Mouse (Mus musculus): ENCODE measurements around the gene Strbp. TPM values are rescaled to one million over a fixed set of nuclear protein-coding genes. Genes with fewer than 3 reads are reported as not detected.
A peak's percentile ranks its signal among the peaks of the same experiment; 100 is the strongest.

Strbp gene
- 8.4 and 11.9 TPM in 2 replicates for total RNA-seq (2015; ENCODE audit: low replicate concordance)
- 8.1 and 13.0 TPM in 2 replicates for total RNA-seq (2017; ENCODE audit: low replicate concordance)

DNA sequence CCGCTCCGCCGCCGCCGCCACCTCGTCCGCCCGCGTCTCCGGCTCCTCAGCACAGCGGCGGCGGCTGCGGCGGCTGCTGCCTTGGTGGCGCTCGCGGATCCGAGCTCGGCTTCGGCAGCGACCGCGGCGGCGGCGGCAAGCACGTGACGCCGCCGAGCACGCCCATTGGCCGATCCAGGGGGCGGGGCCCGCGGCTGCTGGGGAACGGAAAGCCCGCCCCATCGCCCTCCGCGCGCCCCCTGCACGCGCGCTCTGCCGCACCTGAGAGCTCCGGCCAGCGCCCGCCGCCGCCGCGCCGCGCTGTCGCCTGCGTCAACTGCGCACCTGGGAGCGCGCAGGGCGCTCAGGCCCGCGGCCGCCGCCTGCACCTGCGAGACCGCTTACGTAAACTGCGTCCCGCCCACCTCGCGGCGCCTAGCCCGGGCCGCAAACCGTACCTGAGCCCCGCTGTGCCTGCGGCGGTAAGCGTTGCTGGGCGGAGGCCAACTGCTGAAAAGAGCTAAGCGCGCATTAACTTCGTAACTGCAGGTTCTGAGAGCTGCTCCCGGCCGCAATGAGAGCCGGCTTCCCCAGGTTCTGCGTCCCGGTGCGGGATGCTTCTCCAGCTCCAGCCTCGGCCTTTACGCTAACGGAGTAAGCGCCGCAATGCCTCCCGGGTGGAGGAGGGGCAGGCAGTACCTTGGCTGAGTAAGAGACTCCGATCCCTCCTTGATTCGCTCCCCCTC, at the start of gene Strbp:
Gene Strbp (minus strand): TSS at position 630 of the 725 bp plus-strand sequence.
- ATAC-seq (replicated peaks; ENCODE audit: low FRiP score, poor library complexity, severe bottlenecking): peak; percentile 89

DNA sequence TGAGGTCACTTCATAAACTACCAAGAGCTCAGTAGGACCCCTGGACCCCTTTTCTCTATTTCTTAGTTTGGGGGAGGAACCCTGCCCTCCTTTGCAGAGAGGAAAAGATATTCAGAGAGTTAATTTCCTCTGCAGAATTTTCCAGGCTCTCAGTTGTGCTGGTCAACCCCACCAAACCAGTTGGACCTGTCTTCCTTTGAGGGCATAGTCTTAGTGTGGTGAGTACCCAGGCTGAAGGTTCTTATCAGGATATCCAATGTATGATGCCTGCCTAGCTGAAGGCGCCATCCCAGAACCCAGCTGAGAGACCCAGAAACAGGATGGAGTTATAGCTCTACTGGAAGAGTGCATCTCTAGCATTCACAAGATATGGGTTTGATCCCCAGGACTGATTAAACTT, 47.5 kb upstream of the Strbp start:
- ATAC-seq (replicated peaks; ENCODE audit: low FRiP score, poor library complexity, severe bottlenecking): no peak

DNA sequence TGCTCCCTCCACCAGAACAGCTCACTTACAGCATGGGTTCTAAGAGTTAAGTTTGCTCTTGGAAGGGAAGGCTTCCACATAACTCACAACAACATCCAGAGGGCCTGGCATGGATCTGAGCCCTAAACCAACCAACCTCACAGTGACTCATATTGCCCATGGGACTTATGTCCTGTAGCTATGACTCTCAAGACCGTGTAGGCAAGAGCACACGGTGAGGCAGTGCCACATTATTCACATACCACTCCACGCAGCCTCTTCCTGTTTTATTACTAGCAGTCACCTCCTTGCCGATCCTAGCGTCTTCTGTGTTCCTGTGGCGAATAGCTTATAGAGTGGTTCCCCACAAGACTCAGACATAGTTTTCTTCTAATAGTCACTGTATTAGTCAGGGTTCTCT, 45.7 kb upstream of the Strbp start:
- no peak for ATAC-seq (replicated peaks; ENCODE audit: low FRiP score, poor library complexity, severe bottlenecking)

DNA sequence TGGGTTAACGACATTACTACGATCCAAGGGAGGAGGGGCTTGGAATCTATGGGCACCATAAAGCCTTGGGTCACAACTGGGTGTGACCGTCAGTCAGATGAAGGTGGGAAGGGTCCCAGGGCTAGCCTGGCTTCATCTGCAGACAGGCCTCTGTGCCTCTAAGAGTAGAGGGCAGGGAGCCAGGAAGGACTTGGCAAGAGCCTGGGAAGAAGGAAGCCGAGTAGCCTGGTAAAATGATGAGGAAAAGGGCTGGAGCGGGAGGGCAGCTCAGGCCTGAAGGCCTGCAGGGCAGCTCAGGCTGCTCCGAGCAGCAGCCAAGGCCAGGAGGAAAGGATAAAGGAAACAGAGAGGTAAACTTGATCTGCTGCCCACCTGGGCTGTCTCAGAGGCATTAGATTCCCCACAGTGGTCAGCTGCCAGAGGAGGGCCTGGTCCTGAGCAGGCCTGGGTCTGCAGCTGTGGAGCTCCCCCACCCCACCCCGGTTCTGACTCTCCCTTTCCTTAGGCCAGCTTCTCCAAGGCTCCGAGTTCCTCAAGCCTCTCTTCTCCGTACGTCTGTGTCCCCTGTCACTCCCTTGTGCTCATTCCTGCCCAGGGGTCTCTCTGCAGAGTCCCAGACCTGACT, 44.9 kb upstream of the Strbp start:
- no peak for ATAC-seq (replicated peaks; ENCODE audit: low FRiP score, poor library complexity, severe bottlenecking)

DNA sequence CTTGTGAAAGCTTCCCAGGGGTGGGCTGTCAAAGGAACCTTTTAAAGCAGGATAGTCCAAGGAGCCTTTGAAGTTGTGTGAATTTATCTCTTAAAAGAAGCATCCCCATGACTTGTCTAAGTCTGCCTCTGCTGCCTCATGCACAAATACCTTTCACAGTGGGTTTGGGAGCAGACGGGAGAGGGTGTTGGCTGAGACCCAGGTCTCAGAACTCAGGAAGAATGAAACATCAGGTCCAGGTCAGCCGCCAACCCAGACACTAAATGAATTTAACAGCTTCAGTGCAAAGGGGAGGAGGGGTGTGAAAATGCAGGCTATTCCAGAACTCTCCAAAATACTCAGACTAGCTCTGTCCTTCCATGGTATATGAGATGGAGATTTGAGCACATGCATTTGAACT, 44.2 kb upstream of the Strbp start:
- ATAC-seq (replicated peaks; ENCODE audit: low FRiP score, poor library complexity, severe bottlenecking): no peak

DNA sequence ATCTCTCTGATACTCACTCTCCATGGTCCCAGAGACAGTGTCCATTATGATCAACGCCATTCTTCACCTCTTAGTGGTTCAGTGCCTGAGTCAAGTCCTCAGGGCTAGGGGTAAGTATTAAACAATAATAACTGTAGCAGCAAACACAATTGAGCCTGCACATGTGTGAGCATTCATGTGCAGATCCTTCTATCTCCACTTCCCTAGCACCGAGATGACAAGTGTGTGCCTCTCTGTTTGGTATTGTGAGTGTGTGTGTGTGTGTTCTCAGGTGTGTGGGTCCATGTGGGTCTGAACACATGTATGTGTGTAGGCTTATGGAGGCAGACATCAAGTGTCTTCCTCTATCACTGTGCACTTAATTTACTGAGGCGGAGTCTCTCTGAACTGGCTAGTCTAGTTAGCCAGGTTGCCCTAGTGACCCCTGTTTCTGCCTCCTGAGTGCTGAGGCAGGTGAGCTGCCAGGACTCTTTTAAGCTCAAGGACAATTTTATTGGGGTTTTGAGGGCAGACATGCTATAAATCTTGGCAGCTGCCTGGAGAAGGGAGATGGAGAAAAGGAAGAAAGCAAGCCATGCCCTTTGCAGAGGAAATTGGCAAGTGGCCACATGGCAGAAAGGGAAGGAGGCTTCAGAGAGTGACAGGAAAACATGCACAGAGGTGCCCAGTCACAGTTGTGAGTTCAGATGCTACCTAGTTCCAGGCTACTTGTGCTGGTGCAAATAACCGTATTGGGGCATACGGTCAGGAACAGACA, 42.8 kb upstream of the Strbp start:
- ATAC-seq (replicated peaks; ENCODE audit: low FRiP score, poor library complexity, severe bottlenecking): no peak

DNA sequence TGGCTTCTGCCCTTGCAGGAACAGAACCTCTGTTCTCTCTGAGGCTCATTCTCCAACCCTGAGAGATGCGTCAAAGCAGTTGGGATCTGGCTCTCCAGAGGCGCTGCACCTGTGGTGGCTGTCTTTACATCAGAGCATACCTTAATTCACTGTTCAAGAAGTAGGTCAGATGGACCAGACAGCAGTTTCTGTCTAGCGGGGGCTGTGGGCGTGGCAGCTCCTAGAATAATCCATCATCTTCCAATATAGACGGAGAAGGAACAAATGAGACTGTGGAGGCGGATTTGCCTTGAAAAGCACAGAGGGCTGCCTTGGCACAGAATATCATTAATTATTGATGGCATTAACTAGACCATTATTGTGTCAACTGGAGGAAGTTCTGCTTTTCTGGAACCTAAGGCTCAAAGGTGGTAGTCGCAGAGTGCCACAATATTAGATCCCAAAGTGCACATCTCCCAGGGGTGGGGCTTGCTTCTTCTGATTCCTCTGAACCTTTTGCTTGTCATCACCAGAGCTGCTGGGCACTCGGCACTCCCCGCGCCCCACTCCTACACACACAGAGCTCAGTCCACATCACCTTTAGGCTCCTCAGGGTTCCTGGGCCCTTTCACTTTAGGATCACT, 41.2 kb upstream of the Strbp start:
- ATAC-seq (replicated peaks; ENCODE audit: low FRiP score, poor library complexity, severe bottlenecking): no peak

DNA sequence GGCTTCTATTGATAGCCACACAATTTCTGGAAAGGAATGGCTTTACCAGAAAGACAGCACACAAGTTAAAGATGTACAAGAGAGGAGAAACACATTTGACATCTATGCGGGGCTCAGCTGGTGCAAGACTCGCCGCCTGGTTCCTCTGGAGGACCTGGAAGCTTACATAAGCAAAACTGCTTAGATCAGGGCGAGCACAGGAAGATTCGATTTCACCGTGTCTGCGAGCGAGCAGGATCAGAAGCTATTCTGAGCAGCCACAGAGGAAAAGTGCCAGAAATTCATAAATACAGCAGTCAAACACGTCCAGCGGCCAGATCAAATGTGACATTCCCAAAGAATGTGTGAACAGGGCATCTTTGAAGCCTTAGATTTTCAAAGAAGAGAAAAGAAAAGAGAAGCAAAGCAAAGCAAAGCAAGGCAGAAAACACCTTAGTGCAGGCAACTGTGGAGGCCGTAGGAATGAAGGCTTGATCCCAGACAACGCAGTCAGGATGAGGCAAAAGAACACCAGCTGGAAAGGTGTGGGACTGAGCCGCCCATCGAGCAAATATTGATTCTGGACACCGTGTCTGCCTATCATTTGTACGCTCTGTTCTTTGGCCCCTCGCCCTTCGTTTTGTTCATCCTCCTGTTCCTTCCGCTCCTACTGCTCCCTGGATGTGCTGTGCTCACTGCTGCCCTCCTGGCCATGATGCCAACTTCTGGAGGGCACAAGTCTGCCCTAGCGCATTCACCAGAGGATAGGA, 38.3 kb upstream of the Strbp start:
- no peak for ATAC-seq (replicated peaks; ENCODE audit: low FRiP score, poor library complexity, severe bottlenecking)

DNA sequence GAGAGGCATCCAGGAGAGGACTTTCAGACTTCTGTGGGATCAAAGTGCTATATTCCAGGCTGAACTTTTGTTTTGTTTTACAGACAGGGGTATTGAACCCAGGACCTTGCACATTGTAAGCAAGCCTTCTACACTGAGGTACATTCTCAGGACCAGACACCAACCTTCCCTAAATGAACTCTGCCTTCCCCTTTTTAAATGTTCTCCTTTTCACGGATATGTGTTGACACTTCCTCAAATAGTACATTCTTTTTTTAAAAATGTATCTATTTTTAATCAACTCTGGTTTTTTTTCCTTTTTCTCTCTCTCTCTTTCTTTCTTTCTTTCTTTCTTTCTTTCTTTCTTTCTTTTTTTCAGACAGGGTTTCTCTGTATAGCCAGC, 32.1 kb upstream of the Strbp start:
- ATAC-seq (replicated peaks; ENCODE audit: low FRiP score, poor library complexity, severe bottlenecking): no peak

DNA sequence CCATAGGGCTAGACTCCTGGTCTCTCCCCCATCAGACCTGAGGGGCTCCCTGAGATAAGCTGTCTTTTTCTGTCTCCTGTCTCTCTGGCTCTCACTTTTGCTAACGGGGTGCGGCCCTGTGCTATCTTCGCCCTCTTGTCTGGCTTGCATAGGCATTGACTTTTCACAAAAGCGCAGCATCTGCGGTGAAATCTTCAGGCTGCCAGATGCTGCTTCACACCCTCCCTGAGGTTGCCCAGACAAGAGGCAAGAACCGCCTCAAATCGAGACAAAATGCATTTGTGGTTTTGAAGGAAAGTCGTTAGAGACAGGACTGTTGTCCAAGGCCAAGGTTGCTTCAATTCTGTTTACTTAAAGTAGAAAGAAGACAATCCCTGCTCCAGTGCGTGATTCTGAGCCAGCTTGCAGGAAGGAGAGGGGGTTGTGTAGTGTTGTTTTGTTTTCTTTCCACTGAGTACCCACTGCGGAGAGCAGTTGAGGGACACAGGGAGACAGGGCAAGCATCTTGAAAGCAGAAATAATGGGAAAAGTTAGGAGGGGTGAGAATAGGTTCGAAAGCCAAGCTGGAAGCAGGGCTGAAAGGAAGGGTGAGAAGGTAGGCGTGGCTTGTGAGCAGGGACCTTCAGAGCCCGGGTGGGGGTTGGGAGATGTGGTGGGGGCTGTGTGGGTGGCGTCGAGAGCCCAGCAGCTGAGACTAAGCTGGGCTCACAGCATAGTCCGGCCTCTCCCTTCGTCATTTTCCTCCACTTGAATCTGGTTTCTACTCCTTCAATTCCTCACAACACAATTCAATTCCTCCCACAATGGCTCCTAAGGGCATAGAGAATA, 31.5 kb upstream of the Strbp start:
- ATAC-seq (replicated peaks; ENCODE audit: low FRiP score, poor library complexity, severe bottlenecking): no peak

DNA sequence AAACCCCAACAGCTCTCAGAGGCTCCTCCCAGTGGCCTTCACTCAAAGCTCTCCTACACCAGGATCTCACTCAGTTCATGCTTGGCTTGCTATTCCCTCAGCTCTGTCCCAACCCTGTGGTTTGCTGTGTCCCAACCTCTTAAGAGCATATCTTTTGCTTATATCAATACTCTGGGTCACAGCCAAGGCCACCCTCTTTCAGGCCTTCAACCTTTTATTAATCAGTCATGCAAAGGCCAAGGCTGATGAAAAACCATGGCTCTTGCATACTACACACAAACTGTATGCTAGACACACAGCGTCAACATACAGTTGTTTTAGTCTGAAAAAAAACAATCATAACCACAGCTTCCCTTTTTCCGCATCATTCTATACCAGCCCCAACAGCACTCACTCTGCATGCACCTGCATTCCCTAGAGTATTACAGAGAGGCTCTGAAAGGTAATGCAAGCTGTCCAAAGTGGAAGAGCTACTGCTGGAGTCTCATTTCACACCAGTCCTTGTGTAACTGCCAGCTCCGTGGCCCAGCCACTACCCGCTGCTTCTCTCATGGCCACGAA, 27.7 kb upstream of the Strbp start:
- ATAC-seq (replicated peaks; ENCODE audit: low FRiP score, poor library complexity, severe bottlenecking): no peak

DNA sequence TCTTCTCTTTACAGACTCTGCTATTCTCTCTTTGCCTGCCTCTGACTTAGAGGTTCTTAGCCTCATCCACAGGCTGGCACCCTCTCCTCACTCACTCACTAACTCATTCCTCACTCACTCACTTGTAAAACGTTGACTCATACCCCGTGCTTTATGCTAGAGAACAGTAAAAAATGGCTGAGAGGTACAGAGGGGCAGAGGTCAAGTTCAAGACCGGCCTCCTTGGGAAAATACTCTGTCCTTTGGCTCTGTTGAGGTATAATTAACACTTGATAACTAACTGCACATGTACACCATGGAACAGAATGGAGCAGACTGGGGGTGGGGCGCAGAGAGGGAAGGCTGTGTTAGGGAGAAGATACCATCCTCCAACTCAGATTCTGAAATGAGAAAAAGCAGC, 20.6 kb upstream of the Strbp start:
- no peak for ATAC-seq (replicated peaks; ENCODE audit: low FRiP score, poor library complexity, severe bottlenecking)

DNA sequence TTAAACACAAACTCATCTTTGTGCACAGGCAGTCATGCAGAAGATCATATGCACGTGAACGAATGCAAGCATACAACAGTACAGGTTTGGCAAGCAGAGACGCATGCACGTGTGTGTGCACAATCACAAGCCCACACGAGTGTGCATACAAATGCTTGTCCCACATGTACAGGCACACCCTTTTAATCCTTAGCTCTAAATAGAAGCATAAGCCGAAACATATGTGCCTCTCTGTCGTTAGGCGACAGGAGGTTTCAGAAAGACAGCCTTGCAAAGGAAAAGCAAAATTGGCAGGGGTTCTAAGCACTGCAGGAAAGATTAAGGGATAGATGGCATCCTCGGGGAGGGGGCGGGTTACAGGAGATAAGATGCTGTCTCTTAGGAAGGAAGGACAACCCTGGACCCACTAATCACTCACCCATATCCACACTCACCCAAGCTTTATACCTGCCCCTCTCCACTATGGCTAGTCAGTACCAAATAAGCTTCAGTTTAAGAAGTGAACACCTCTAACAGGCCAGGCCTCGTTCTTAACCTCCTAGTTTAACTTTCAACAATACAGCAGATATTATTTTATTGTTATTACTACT, 19.9 kb upstream of the Strbp start:
- no peak for ATAC-seq (replicated peaks; ENCODE audit: low FRiP score, poor library complexity, severe bottlenecking)

DNA sequence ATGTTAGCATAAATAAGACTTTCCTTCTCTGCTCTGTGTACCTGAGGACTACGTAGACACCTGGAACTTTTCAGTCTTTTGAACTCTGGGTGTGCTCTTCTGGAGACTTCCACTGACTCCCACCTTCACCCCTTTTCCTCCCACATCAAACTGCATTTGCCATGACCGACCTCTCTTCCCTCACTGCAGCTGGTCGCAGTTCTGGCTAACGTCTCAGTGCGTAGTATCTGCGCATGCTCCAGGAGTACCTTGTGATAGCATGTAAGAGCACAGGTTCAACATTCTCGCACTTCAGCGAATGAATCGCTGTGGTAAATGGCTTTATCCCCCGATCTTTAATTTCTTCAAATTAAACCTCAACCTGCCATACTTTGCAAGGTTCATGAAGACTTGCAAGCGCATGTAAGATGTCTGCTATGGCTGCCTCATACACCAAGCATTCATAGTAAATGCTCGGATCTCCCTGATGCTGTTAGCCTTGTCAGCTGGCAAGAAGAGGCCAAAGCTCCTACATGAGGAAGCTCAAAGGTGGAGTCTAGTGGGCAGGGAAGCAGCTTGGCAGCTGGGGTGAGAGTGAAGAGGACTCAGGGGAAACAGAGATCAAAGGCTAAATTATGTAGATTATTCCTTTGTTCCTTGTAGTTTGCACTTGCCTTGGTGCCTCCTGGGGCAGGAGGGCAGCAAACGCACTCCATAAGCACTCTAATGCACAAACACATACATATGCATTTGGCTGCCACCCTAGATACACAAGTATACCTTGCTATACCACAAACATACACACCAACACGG, 19.2 kb upstream of the Strbp start:
- no peak for ATAC-seq (replicated peaks; ENCODE audit: low FRiP score, poor library complexity, severe bottlenecking)

DNA sequence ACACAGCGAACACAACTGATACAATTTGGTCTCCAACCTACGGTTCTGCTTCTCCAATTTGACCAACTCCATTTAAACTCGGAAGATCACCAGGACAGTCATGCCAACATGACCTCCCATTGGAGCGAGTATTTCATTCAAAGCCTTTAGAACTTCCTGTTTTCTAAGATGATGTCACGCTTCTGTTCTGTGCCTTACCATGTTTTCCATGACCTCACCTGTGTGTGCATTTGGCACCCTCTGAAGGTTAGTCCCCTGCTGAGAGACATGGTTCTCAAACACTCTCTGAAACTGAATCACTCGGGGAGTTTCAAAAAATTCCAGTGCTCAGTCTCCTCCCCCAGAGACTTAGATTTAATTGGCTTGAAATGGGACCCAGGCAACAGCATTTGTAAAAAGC, 12.6 kb upstream of the Strbp start:
- ATAC-seq (replicated peaks; ENCODE audit: low FRiP score, poor library complexity, severe bottlenecking): no peak

DNA sequence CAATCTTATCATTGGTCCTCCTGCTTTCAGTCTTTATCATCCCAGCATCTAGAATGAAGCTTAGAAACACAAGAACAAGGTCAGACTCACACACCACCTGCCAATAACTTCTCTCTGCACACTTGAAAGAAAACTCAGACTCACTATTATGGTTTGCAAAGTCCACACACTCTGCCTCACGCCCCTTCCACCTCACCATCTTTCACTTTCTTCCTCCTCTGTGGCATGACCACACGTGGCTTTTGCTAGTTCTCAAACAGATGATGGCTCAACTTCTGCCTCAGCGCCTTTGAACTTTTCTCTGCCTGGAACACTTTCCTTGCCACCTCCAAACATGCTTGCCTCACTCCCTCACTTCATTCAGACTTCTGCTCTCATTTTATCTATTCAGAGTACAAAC, 11.7 kb upstream of the Strbp start:
- no peak for ATAC-seq (replicated peaks; ENCODE audit: low FRiP score, poor library complexity, severe bottlenecking)

DNA sequence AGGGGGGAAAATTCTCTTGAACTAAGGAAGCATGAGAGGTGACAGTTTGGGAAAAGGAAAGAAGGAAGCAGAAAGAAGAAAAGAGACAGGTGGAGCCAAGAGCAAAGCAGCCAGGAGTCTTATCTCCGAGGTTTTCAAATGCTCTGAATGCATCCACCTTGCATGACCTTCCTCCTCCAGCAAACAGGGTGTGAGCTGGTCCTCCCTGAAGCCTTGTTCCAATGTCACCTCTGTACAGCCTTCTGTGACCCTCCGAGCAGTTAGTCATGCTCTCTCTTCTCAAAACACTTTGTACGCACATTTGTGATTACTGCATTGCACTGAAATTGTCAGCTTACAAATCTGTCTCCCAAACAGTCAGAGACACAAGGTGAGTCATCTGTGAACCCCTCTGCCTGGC, 9.4 kb upstream of the Strbp start:
- no peak for ATAC-seq (replicated peaks; ENCODE audit: low FRiP score, poor library complexity, severe bottlenecking)

DNA sequence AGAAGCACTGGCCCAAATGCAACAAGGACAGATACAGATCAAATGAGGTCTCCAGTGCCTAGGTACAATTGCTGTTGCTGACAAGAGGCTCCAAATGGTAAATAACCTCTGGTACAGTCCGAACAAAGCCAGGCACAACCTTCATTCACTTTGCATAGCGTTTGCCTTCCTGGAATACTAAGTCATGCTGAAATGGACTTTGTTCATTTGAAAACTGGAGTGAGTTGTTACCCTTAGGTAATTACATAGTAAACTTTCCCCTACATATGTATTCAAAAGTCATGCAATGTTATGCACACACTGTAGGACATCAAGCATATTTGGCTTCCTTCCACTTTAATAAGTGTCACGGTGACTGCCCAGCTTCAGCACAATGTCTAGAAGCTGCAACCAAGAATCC, 5.2 kb upstream of the Strbp start:
- no peak for ATAC-seq (replicated peaks; ENCODE audit: low FRiP score, poor library complexity, severe bottlenecking)

Data from erythroblast, adult 5-6 weeks (primary cell).